Mouse (Mus musculus) left cerebral cortex, postnatal 14 days (tissue): ENCODE results near the gene Nutm1. TPM values are rescaled to one million over a fixed set of nuclear protein-coding genes. Genes with fewer than 3 reads are reported as not detected.

Source experiments
- DNase-seq, 2 experiments: peaks; one replicate each; pipeline ENCODE4 v3.0.0; 2021 to 2022; ENCODE audit warnings: low spot score in 2 of 2, mixed read lengths in 1 of 2
- intact Hi-C: fragments of 180-260 bp; cut with DNase I; formaldehyde crosslinking; loops from one replicate; pipeline ENCODE4 v1.15.1; 2025
- total RNA-seq, 2 experiments: library from RNA; stranded (reverse); gene quantifications; 2 replicates each; pipeline ENCODE4 v1.2.3; 2021

Gene Nutm1
- total RNA-seq, 2 experiments from 2014 or later, result not detected

DNA sequence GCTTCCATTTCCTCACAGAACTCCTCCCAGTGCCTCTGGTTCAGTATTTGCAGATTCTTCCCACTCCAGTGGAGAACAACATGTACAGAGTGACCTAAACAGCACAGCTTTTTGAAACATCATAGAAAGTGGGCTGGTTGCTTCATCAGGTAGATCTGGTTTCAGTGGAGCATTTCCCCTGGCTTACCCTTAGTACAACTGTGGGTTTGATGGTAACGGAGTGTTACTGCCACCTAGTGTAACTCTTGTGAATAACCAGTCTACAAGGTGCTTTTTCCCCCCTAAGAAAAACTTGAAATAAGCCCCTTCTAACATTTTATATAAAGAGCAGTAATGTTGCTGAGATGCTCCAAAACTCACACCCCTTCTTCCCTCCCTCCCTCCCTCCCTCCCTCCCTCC is 43.1 kb downstream of the Nutm1 start:
- intact Hi-C loops, result loop anchor here (2.0 to 5.0 kb wide), 2 partner anchors 19 to 1229 kb away; no protein-coding TSS in a partner anchor
- DNase-seq, result peak; percentile 39 to 51

GRCm38 (mm10) chr2:112210699-112211098 is 48.4 kb downstream of the Nutm1 start:
- DNase-seq, result no peak
- intact Hi-C loops, result no loop called here

DNA sequence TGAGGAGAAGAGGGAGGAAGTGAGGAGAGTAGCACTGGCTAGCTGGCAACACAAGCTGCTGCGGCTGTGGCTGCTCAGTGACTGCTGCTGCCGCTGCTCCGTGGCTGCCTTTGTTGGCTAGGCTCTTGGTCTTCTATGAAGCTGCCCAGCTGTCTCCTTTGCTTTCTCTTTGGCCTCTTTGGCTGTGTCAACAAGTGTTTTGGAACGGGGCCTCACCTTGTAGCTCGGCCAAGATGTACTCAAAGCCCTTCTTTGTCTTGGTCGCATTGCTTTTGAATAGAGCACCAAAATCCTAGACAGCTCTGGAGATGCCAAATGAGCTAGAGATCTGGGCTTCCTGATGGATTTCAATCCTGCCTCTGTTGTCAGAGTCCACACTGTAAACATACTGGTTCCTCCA is 48.9 kb downstream of the Nutm1 start:
- peak; percentile 67 to 81 for DNase-seq
- intact Hi-C loops, result no loop called here

- DNase-seq, result no peak
- intact Hi-C loops, result no loop called here
Measured at GRCm38 (mm10) chr2:112203056-112203455, 56.0 kb downstream of the Nutm1 start.

Other genes with a start within 250 kb of the Nutm1 start
- gene Olfr1310, start 246.6 kb downstream of the Nutm1 start, total RNA-seq, result not detected
- not detected for gene Olfr1311, start 234.9 kb downstream of the Nutm1 start, total RNA-seq
- not detected for gene Olfr1312, start 209.1 kb downstream of the Nutm1 start, total RNA-seq
- not detected for gene Olfr1313, start 181.4 kb downstream of the Nutm1 start, total RNA-seq
- not detected for gene Olfr1314, start 162.5 kb downstream of the Nutm1 start, total RNA-seq
- not detected for gene Olfr1315-ps1, start 143.9 kb downstream of the Nutm1 start, total RNA-seq
- gene Olfr1316, start 124.3 kb downstream of the Nutm1 start, total RNA-seq, result not detected
- not detected for gene Olfr1317, start 119.0 kb downstream of the Nutm1 start, total RNA-seq
- not detected for gene Olfr1318, start 105.1 kb downstream of the Nutm1 start, total RNA-seq
- 100 to 1,000 TPM; 121 to 122 TPM for gene Lpcat4, start 19.8 kb downstream of the Nutm1 start, total RNA-seq
- gene Nop10, start 2.6 kb upstream of the Nutm1 start, total RNA-seq, result 10 to 100 TPM; 70.2 to 71.9 TPM
- 100 to 1,000 TPM; 114 to 125 TPM for gene Slc12a6, start 6.5 kb upstream of the Nutm1 start, total RNA-seq
- gene Gm21985, start 7.0 kb upstream of the Nutm1 start, total RNA-seq, result 1 to 10 TPM; 1.8 to 3.2 TPM
- 100 to 1,000 TPM; 178 to 180 TPM for gene Emc4, start 108.7 kb upstream of the Nutm1 start, total RNA-seq
- gene Katnbl1, start 119.9 kb upstream of the Nutm1 start, total RNA-seq, result 10 to 100 TPM; 11.9 to 13.0 TPM
- gene Emc7, start 195.7 kb upstream of the Nutm1 start, total RNA-seq, result 10 to 100 TPM; 44.6 to 46.1 TPM
- 1 to 10 TPM; 1.1 to 3.6 TPM for gene Chrm5, start 221.5 kb upstream of the Nutm1 start, total RNA-seq
- 10 to 100 TPM in 1 of 2 experiments, 1 to 10 TPM in 1; 9.4 to 10.8 TPM for gene Aven, start 233.7 kb upstream of the Nutm1 start, total RNA-seq